Mouse (Mus musculus): ENCODE measurements at regions not wholly inside any gene's neighbourhood (a gene's known extent, or its start where the extent isn't known, plus 50 kb on each side); places are given as distances from the start of the nearest gene placed in this dataset.
A peak's percentile ranks its signal among the peaks of the same experiment; 100 is the strongest.

DNA sequence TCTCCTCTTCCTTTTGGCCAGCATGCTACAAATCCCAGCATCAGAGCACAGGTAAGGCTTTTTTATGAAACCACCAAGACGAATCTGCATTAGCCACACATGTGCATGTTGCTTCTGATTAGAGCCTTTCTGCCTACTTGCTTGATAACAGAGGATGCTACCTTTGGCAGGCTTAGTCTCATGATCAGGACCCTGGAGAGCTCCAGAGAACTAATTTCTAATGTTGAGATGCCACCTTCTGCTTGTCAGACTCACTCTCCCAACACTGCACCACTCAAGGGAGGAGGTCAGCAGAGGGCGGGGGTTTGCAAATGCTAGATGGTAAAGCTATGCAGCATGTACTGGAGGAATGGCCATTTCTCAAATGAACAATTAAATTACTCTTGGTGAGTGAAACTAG lies 571.6 kb downstream of the Defb40 start:
- Histone ChIP-seq H3K4me1 (ENCODE audit: control insufficient read depth in 1 of 2, insufficient read depth in 2 of 2, low read length in 2 of 2) (no peaks in the 10 kb centered on the region), H3K36me3 (ENCODE audit: control insufficient read depth in 1 of 2, insufficient read depth in 2 of 2, low read length in 2 of 2) (no peaks in the 10 kb centered on the region), H3K4me3 (ENCODE audit: control insufficient read depth in 1 of 2, insufficient read depth in 1 of 2, low read depth in 2 of 2, low read length in 2 of 2) (no peak overlapping the region), H3K79me2 (ENCODE audit: control insufficient read depth, insufficient read depth, low read length, poor library complexity) (no peaks in the 10 kb centered on the region), H3K9me3 (replicated peaks; ENCODE audit: insufficient read depth, low read length) (no peaks in the 10 kb centered on the region), H3K27ac (ENCODE audit: control insufficient read depth, low read depth, low read length) (no peak overlapping the region), H3K27me3 (ENCODE audit: control insufficient read depth in 1 of 2, insufficient read depth in 2 of 2, low read length in 2 of 2) (no peaks in the 10 kb centered on the region), H3K9ac (ENCODE audit: control insufficient read depth, low read depth, low read length, poor library complexity, severe bottlenecking) (no peak overlapping the region)
- TF ChIP-seq SIN3A (IDR thresholded peaks at IDR 0.05; ENCODE audit: low read length) (no peak), RAD21 (IDR thresholded peaks at IDR 0.05; ENCODE audit: low read depth, low read length) (no peak; the same call in 1 of the 2 replicates), MYB (IDR thresholded peaks at IDR 0.05; ENCODE audit: low read depth, low read length) (no peak), EP300 (IDR thresholded peaks at IDR 0.05; ENCODE audit: low read depth in 1 of 2, low read length in 2 of 2) (no peak), CTCF (IDR thresholded peaks at IDR 0.05 in 2 of 3, conservative IDR thresholded peaks at IDR 0.05 in 1 of 3; ENCODE audit: control insufficient read depth in 1 of 3, insufficient read depth in 1 of 3, low read depth in 2 of 3, low read length in 3 of 3, poor library complexity in 1 of 3, severe bottlenecking in 1 of 3) (no peak), ZNF384 (IDR thresholded peaks at IDR 0.05; ENCODE audit: low read depth, low read length) (no peak), RCOR1 (IDR thresholded peaks at IDR 0.05; ENCODE audit: low read depth, low read length) (no peak), USF1 (IDR thresholded peaks at IDR 0.05; ENCODE audit: low read depth, low read length) (no peak), USF2 (IDR thresholded peaks at IDR 0.05; ENCODE audit: borderline replicate concordance in 1 of 2, insufficient read depth in 1 of 2, low read depth in 1 of 2, low read length in 2 of 2) (no peak), TBP (IDR thresholded peaks at IDR 0.05; ENCODE audit: low read depth, low read length) (no peak), UBTF (IDR thresholded peaks at IDR 0.05; ENCODE audit: borderline replicate concordance, insufficient read depth, low read depth, low read length) (no peak), MYC (IDR thresholded peaks at IDR 0.05; ENCODE audit: low read depth, low read length) (no peak), MEF2A (IDR thresholded peaks at IDR 0.05; ENCODE audit: extremely low read depth, insufficient replicate concordance, low read depth, low read length, poor library complexity, severe bottlenecking) (no peak), MXI1 (IDR thresholded peaks at IDR 0.05; ENCODE audit: low read depth, low read length) (no peak), MAX (IDR thresholded peaks at IDR 0.05; ENCODE audit: low read length) (no peak), GABPA (IDR thresholded peaks at IDR 0.05; ENCODE audit: low read depth, low read length) (no peak), POLR2AphosphoS2 (IDR thresholded peaks at IDR 0.05; ENCODE audit: low read length) (no peak), ZMIZ1 (IDR thresholded peaks at IDR 0.05; ENCODE audit: low read depth, low read length) (no peak), TCF12 (IDR thresholded peaks at IDR 0.05; ENCODE audit: low read depth, low read length) (no peak), HCFC1 (IDR thresholded peaks at IDR 0.05; ENCODE audit: low read depth, low read length) (no peak)
- DNase-seq (ENCODE audit: low read depth, low spot score): peak; percentile 32

DNA sequence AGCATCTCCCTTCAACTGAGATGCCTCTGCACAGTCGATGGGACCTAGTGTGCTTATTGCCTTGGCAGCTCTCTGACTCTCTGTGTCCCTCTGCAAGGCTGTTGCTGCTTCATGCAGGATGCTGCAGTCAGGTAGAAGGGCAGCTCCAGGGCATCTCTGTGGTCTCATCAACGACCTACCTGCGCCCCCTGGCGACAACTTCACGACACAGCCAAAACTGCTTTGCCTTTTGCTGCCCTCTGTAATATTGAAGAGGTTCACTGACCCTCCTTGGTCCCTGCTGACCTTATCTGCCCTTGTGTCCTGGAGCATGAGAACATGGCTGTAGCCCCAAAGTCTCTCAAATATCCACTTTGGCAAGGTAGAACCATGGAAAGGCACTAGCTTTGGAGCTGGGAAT lies 589.7 kb downstream of the Defb40 start:
- Histone ChIP-seq H3K79me2 (ENCODE audit: control insufficient read depth, insufficient read depth, low read length, poor library complexity) (no peaks in the 10 kb centered on the region), H3K9ac (ENCODE audit: control insufficient read depth, low read depth, low read length, poor library complexity, severe bottlenecking) (no peak overlapping the region), H3K27me3 (ENCODE audit: control insufficient read depth in 1 of 2, insufficient read depth in 2 of 2, low read length in 2 of 2) (no peaks in the 10 kb centered on the region), H3K4me3 (ENCODE audit: control insufficient read depth in 1 of 2, insufficient read depth in 1 of 2, low read depth in 2 of 2, low read length in 2 of 2) (no peak overlapping the region), H3K27ac (ENCODE audit: control insufficient read depth, low read depth, low read length) (no peak overlapping the region), H3K4me1 (ENCODE audit: control insufficient read depth in 1 of 2, insufficient read depth in 2 of 2, low read length in 2 of 2) (no peaks in the 10 kb centered on the region), H3K9me3 (replicated peaks; ENCODE audit: insufficient read depth, low read length) (no peaks in the 10 kb centered on the region), H3K36me3 (ENCODE audit: control insufficient read depth in 1 of 2, insufficient read depth in 2 of 2, low read length in 2 of 2) (no peaks in the 10 kb centered on the region)
- TF ChIP-seq CTCF (IDR thresholded peaks at IDR 0.05 in 2 of 3, conservative IDR thresholded peaks at IDR 0.05 in 1 of 3; ENCODE audit: control insufficient read depth in 1 of 3, insufficient read depth in 1 of 3, low read depth in 2 of 3, low read length in 3 of 3, poor library complexity in 1 of 3, severe bottlenecking in 1 of 3): peak; percentile 16 to 60 (median 36); a peak in 4 of 6 replicates
- peak; percentile 39 for TF ChIP-seq RAD21 (IDR thresholded peaks at IDR 0.05; ENCODE audit: low read depth, low read length)
- TF ChIP-seq SMC3 (IDR thresholded peaks at IDR 0.05; ENCODE audit: low read depth, low read length): peak; percentile 51
- no peak for TF ChIP-seq BHLHE40 (IDR thresholded peaks at IDR 0.05; ENCODE audit: borderline replicate concordance, low read depth, low read length)
- peak; percentile 24; the same call in 1 of the 2 replicates for TF ChIP-seq ZC3H11A (IDR thresholded peaks at IDR 0.05; ENCODE audit: low read depth, low read length)
- peak; percentile 7 for DNase-seq (ENCODE audit: low read depth, low spot score)
